Comparison of ENCODE assay signal across 8 mouse cellular contexts in the genomic region with DNA sequence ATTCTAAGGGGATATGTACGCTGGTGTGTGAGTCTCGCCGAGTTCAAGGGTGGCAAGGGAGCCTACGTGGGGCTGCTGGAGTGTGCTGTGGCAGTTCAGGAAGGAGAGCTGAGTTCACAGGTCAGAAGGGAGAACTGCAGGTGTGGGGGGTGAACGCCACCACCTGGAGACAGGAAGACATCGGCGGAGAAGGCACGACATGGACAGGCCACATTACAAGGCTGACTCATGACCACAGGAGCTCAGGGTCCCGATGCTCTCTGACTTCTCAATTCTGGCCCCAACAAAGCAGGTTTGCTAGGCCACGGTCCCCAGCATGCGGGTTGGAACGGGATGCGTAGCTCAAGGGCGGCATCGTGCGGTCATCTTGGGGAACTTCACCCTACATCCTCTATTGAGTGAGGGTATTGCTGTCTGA. TPM values are rescaled to one million over a fixed set of nuclear protein-coding genes. Genes with fewer than 3 reads are reported as not detected.
A peak's percentile ranks its signal among the peaks of the same experiment; 100 is the strongest.
DNase-seq lines count a peak whose midpoint lies in the region; ATAC-seq and TF ChIP-seq lines count a peak whose summit lies in the region.

No protein-coding gene starts in this region.

- H3K4me2 ChIP-seq in forebrain, embryonic 13.5 days: peak overlapping the region; percentile 43

- intact Hi-C loops in heart, postnatal 36 days (cut with DNase I): loop anchor here (1.0 to 10.0 kb wide), 6 partner anchors 75 to 709 kb away; no protein-coding TSS in a partner anchor

- H3K36me3 ChIP-seq in forebrain, embryonic 13.5 days (ENCODE audit: poor library complexity, severe bottlenecking): no peaks in the 10 kb centered on the region

- TF ChIP-seq CTCF in layer of hippocampus, adult 2 months (conservative IDR thresholded peaks at IDR 0.05): peak; percentile 96

- peaks cover 8% of the 10 kb centered on the region; the same call in 1 of the 2 replicates for H3K4me1 ChIP-seq in forebrain, embryonic 13.5 days

- H3K4me3 ChIP-seq in forebrain, embryonic 13.5 days: no peak overlapping the region
- no peak overlapping the region for H3K4me3 ChIP-seq in layer of hippocampus, adult 2 months

- peak; percentile 60 for ATAC-seq in cerebellum, adult (ENCODE audit: insufficient number of reproducible peaks, low FRiP score, low TSS enrichment)
- peak; percentile 80 for ATAC-seq in forebrain, embryonic 13.5 days

- no peaks in the 10 kb centered on the region for H3K9me3 ChIP-seq in forebrain, embryonic 13.5 days (replicated peaks)

- peak; percentile 78 for DNase-seq in Muller cell, postnatal 12 days (ENCODE audit: inconsistent ontology term)
- DNase-seq in heart, postnatal 36 days: peak; percentile 69 to 79
- DNase-seq in layer of hippocampus, adult 2 months (ENCODE audit: low spot score in 2 of 2): peak; percentile 67 to 79
- DNase-seq in lung, postnatal 36 days: peak; percentile 49
- peak; percentile 69 for DNase-seq in retina, postnatal 7 days (ENCODE audit: low read depth, low spot score)
- DNase-seq in urinary bladder, postnatal 25 days (ENCODE audit: low spot score): peak; percentile 61

- no peak overlapping the region for H3K27ac ChIP-seq in forebrain, embryonic 13.5 days
- H3K27ac ChIP-seq in layer of hippocampus, adult 2 months: no peak overlapping the region

- H3K27me3 ChIP-seq in forebrain, embryonic 13.5 days: peaks cover 32% of the 10 kb centered on the region

- H3K9ac ChIP-seq in forebrain, embryonic 13.5 days: no peak overlapping the region

- 5% methylated on average over 16 of the region's 16 CpGs for WGBS in forebrain, embryonic 13.5 days

RNA-seq across cellular contexts. Expression of a gene that starts 36.0 kb away (rescaled TPM):
- polyA plus RNA-seq in forebrain, embryonic 13.5 days (2015; fragmentation: Nextera tagmentation; extraction: Ambion mirVana): not detected in 2 replicates
- total RNA-seq in heart, postnatal 36 days (2021): under 1 TPM in 1 of 2 experiments, not detected in 1; 0.22 TPM
- not detected for total RNA-seq in layer of hippocampus, adult 2 months (2021)
